Mouse (Mus musculus) adrenal gland, postnatal 14 days (tissue): ENCODE measurements around the gene Rasgef1b. TPM values are rescaled to one million over a fixed set of nuclear protein-coding genes. Genes with fewer than 3 reads are reported as not detected.

Experiments used
- DNase-seq: peaks from one replicate; pipeline ENCODE4 v3.0.0; 2021; ENCODE audit warnings: mixed read lengths
- total RNA-seq: library from RNA; stranded (reverse); gene quantifications from 2 replicates; pipeline ENCODE4 v1.2.3, GENCODE M21; 2021

The Rasgef1b gene
- total RNA-seq, 1 experiment from 2014 or later, result 14.3 TPM

DNA sequence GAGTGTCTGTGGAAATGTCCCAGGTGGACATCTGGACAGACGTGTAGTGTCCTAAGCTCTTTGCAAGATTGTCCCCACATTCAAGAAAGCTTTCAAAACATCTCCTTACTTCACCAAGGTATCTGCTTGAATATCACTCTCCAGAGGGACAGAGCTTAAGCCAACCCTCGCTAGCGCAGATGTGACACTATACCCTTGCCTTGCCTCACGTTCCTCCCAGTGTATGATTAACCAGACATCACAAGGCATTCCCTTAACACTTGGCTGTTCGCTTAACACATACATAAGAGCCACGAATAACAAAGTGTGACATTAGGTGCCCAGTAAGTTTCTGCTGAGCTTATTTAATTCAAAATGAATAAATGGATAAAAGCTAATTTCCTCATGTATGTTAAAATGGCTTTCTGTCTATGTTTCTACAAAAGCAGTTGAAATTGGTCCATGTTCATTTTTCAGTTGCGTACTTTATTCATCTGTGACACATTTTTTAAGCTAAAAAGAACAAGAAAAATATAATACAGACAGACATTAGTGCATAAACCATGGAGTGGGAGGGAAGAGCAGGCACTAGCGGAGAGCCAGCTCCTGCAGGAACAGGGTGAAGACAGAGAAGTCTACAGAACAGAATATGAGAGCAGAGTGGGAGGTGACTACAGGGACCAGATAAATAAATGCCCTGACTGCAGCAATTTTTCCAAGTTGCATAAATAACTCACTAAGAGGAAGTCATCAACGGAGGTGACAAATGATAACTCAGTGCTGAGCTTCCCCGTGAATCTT, 126.4 kb downstream of the Rasgef1b start:
- no peak for DNase-seq

DNA sequence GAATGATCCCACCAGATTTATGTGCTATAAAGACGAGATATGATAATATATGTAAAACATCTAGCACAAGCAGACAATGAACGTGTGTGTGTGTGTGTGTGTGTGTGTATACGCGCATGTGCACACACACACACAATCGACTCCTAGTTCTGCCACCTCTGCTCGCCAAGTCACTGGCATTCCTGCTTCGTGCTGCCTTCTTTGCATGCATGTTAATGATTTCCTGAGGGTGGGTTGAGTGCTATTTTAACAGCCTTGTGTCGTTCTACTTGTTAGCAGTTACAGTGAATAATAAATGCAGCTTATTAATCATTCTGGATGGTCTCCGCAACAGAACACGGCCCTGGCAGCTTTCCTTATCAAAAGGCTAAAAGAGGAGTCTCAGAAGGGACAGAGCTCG, 129.5 kb downstream of the Rasgef1b start:
- no peak for DNase-seq

DNA sequence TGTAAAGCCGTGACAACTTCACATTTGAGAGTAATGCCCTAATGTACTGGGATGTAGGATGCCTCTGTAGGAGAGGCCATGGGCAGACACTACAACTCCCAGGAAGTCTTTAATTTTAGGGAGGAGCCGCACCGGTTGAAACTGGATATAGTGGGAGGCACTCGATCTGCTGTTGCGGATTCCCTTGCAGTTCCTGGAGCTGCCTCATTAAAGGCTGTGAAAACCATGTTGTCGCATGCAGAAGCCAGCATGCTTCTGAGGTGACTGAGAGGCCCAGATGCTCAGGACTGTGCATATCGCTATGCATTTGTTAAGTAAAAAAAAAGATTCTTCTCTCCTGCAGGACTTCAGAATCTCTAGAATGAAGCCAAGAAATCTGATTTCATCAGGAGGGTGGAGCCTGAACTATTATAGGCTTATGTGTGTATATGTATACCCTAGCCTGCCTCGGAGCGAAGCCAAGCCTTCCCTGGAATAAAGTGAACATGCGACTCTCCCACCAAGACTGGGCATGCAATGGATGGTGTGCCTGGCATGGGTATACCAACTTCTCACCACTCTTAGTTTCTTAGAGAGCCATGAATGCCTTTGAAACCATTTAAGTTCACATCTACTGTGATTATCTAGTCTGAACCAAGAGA, 130.3 kb downstream of the Rasgef1b start:
- DNase-seq, result no peak

DNA sequence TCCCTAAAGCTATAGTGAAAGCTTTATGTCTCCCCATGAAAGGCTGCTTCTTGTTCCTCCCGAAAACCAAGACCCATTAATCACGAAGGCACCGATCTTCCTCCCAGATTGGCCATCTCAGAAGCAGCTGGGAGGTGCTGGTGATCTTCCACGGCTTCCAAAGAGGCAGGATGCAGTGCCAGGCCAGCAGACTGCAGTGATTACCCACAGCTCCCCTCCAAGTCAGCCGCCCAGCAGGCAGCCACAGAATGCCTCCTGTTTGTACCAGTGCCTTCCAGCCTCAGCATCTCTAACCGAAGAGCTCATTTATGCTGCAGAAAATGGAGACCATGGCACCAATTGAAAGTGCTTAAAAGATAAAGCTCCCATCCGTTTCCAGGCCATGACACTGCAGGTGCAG, 131.2 kb downstream of the Rasgef1b start:
- no peak for DNase-seq

DNA sequence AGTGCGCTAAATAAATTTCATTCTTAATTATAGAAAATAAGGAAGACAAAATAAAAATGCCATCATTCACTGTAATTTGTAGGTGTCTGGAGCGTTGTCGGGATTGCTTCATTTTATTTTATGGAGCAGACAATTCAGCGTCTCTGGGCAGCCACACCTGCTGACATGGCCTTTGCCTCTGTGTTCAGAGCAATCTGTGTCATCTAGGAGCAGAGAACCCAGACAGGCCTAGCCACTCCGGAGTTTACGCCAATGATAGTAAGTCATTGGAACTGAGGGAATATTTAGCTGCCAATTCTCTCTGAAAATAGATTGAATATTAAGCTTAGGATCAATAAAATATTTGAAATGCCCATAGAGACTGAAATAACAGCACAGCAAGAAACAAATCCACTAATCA, 137.5 kb downstream of the Rasgef1b start:
- no peak for DNase-seq

DNA sequence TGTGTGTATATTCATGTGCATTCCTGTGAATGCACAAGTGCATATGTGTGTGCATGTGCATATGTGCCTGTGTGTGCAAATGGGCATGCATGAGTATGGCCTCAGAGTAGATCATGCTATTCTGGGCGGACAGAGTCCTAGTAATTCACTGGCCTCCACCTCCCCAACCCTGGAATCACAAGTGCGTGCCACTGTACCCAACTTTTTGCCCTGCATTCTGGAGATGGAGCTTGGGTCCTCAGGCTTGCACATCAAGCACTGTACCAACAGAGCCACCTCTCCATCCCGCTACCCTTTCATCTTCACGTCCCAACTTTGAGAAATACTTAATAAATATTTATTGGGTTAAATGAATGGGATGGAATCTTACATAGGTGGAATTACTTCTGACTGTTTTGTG, 138.3 kb downstream of the Rasgef1b start:
- no peak for DNase-seq

DNA sequence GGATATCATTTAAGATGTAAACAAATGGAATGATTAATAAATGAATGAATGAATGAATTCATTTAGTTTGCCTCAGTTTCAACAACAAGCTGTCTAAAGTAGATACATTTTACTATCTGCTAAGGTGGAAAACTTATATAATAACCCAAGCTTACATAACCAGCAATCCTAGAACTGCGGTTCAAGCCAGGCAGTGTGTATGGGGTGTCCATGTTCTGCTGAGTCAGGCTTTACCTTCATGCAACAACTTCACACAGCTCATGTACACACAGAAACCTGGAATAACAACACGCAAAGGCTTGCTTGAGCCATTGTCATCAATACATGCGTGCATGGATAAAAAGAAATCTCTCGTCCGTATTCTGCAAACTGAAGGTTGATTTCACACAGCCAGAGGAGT, 140.9 kb downstream of the Rasgef1b start:
- no peak for DNase-seq

DNA sequence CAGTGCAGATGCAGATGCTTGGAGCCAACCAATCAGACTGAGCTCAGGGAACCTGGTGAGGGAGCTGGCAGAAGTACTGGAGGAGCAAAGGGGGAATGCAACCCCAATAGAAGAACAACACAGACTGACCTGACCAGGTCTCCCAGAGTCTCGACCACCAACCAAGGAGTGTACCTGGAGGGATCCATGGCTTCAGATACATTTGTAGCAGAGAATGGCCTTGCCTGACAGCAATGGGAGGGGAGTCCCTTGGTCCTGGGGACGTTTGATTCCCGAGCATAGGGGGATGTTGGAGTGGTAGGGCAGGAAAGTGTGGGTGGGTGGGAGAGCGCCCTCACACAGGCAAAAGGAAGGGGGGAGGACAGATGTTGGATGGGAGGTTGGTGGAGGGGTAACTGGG, 141.3 kb downstream of the Rasgef1b start:
- DNase-seq, result no peak

DNA sequence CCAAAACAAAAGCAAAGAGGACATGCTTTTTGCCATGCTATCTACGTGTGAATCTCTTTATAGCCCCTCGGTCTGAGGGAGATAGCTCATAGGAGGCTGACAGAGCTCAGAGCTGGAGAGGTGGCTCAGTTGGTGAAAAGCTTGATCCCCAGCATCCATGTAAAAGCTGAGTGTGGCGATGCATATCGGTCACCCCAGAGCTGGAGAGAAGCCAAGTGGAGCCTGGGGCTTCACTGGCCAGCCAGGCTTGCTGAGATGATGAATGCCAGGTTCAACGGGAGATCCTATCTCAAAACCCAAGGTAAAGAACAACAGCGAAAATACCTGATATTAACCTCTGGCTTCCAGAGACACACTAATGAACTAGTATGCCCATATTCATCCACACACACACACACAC, 142.6 kb downstream of the Rasgef1b start:
- DNase-seq, result no peak

DNA sequence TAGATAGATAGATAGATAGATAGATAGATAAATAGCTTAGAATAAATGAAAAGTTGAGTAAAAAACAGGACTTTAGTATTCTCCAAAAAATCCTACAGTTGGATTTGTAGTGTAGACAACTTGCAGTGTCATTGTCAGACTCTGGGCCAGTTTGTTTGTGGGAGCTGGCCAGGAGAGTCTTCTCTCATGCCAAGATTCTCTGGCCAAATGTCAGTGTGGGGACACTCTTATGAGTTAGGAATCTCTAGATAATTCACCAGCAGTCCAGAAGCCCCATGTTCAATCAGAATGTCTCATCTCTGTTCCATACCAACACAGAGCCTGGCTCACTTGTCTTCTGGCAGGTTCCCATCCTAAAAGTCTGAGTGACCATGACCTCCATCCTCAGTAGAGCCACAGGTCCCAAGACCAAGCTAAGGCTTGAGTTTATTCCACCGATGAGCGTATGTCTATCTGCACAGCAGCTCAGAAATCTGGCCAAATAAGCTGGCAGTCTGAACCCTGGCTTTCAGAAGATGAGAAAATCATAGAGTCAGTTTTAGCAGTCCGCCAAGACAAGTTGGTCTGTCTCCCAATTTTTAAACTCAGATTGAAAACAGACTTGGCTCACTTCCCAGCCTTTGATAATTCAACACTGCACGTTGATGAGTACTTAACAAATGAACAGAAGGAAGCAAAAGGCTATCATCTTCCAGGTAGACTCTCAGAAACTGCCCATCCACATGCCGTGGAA, 143.5 kb downstream of the Rasgef1b start:
- no peak for DNase-seq

DNA sequence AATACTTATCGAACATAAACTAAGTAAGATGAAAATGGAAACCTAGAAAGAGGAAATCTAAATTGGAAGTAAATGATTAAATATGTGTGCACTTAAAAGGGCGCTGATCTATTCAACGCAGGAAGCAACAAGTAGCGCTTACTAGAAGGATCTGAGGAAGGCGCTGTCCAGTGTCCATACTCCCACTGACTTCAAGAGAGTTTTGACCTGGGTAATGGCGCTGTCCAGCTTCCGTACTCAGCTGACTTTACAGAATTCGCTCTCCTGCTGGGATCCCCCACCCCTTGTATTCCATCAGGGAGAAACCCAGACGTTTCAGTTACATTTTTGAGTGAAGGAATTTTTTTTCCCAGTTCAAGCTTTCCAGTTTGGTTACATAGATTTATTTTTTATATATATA, 144.6 kb downstream of the Rasgef1b start:
- DNase-seq, result peak; percentile 47

DNA sequence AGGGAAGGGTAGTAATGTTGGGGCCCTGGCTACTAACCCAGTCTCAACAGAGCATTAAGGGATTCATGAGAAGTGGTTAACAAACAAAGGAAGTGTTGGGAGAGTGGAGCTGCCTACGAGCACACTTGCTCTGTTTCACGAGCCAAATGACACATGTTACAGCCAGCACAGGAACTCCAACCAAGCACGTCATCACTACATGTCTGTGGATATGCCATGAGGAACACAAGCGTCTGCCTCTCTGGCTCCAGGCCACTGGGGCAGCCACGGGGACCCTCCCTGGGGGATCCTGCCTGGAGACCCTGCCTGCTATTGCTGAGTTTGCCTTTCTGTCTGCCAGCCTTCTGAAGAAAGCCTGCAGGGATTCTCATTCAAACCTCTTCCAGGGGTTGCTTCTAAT, 146.8 kb downstream of the Rasgef1b start:
- no peak for DNase-seq

DNA sequence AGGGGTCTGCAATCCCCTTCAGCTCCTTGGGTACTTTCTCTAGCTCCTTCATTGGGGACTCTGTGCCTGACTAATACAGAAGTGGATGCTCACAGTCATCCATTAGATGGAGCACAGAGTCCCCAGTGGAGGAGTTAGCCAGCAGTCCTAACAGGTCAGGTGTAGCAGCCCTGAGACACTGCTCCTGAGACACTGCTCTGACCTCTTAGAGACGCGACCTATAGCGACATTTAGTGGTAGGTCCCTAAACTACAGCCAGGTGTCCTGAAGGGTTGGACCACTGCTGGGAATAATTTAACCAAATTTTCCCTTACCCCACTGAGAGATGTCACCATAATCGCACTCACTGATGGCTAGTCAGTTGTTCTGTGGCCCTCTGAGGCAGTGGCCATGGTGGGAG, 150.2 kb downstream of the Rasgef1b start:
- DNase-seq, result peak; percentile 75

DNA sequence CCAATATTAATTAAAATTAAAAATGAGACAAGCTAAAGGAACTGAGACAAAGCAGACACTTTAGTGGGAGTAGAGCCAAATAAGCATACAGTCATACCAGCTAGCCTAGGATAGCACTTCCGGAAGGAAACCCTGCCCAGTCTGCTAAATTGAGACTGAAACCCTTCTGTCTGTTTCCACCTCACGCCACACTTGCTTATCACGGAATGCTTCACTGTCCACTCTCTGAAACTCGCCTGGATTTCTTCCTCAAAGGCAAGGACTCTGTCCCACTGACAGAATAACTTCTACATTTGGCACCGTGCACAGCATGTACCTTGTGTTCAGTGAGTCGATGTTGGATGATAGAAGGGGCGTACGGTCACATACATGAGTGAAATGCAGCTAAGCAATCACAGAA, 153.0 kb downstream of the Rasgef1b start:
- DNase-seq, result no peak

DNA sequence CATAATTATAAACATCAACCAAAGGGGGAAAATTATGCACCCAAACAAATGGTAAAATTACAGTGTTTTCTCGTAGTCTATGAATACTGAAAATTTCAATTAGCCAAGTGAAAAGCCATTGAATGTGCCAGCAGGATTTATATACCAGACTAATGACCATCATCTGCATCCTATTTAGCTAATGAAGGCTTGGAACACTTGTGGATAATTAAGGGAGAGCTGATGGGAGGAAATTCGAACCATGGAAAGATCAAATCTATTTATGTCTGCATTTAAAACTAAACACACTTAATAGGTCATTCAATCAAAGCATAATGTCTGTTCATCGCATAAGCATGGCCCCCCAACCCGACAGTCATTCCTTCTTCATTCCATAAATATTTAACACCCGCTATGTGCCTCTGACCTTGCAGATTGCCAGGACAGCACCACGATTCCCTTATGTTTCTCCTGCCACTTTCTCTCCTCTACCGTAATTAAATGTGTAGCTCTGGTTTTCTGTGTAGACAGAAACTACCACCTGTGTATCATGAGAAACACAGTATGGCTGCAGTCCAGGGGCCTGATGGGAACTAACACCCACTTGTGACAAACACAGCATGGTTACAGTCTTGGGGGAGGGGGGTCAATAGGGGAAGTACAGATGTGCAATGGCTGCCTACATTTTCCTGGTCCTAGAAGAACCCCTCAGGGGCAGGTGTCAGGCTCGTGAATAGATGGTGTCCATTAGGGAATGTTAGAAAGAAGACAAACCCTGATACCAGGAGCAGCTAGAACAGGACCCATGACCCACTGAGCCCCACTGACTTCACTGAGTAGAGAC, 164.2 kb downstream of the Rasgef1b start:
- no peak for DNase-seq

DNA sequence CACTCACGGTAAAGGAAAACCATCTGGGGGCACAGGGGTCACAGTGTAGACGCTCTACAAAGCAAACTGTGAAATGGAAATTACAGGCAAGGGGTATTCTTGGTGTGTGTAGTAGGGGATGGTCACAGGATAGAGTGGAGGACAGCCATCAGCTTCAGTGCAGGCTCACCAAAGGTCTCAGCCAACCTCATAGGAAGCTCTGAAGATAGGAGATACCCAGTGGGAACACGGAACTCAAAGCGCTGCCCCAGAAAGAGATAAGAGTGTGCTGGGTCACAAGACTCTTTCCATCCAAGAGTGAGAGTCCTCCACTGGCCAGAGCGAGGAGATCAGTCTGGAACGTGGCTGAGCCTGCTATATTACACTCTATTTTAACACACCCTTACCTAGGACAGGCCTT, 166.8 kb downstream of the Rasgef1b start:
- DNase-seq, result no peak

DNA sequence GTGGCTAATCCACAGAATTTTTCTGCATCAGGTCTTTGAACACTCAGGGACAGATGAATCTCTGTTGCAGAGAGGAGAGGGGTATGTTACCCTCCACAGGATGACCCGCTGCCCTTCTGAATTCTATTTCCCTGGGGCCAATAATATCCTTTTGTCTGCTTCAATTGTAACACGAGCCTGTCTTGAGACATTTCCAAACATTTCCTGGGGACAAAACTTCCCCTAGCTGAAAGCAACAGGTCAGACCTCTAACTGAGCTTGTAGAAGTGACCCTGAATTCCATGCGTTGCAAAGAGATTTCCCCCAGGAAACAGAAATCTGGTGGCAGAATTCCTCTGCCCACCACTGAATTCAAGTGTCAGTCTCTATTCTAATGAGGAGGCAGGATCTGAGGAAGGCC, 169.1 kb downstream of the Rasgef1b start:
- no peak for DNase-seq

DNA sequence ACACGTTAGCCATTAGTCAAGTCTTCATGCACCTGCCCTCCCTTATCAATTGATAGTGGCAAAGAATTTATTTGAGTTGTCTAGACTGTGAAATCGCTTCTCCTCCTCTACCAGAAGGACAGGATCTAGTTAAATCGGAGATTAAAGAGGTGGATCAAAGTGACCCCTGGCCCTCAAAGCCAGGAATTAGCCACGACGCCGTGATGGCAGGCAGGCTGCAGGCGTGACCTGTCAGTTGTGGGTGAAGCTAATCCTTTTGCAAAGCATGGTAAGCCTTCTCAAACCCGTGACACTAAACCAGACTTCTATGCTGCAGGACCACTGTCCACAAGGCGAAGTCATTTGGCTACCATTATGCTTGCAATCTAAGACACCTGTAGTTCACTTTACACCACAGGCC, 170.6 kb downstream of the Rasgef1b start:
- DNase-seq, result no peak

DNA sequence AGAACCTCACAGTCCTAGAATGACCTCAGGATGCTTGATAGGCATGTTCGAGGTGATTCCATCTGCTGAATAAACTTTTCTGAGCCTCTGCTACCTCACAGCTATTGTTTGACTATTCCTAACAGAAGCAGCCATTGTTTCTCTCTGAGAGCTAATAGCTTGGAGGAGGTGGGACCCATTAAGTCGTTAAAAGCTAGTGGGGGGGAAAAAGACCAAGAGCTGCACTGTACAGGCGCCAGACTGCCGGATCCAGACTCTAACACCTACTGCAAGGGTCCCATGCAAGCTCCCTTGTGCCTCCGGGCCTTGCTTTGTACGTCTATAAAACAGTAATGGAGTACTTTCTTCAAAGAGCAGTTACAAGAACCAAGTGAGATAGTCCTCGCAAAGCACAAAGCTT, 176.2 kb downstream of the Rasgef1b start:
- no peak for DNase-seq

DNA sequence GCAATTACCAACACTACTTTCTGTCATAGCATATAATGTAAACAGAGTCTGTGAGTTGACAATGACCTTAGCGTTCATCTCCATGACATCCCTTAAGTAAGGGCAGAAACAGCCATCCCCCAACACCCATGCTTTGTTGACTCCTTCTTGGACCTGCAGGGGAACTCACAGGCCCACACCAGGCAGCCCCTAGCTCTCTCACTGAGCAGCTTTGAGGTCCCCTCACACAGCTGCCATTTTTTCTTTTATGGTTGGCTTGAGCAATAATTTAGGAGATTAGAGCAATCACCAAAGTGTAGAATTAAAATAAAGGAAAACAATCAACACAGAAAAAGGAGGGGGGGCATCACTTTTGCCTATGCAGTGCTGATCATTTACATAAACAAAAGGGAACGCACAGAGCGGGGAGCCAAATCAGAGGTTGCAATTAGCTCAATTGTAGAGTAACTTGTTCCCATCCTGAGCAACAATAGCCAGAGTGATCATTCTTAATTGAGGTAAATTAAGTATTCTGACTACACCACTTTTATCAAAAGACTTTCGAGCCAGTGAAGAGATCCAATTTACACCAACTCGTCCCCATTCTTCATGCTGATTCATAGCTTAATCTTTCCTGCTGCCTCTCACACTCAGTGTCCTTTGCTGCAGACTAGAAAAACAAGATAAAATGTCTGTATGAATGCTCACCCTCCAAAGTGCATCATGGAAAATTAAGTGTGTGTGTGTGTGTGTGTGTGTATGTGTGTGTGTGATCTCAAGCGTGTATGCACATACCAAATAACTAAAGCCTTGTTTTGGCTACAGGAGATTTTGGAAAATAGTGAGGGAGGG, 184.0 kb downstream of the Rasgef1b start:
- no peak for DNase-seq

DNA sequence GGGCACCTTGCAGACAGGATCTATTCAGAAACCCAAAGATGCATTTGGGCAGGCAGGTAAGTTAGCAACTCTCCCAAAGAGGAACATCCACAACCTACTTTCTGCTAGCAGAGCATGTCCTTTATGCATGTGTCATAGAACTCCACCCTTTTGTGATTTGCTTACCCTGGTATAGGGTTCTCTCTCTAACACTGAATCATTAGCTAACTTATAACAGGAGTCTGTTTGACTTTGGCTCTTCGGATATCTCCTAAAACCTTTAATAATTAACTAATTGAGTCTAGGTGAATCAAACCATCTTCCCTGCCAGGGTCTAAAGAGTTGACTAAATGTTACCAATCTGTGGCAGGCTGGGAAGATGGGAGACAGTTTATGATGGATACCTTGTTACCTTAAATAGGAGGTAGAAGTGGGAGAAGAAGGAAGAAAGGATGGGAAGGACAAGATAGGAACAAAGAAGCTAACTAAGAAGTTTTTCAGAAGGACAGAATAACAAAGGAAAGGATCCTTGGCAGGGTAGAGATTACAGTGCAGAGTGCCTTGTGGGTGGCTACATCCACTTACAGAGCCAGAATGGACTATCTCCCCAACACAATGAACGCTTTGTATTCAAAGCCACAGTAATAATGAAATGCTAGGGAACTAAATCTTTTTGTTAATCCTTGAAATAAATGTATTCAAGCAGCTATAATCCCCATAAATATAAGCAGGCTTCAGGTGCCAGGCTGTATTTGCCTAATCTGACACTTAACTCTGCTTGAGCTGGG, 186.7 kb downstream of the Rasgef1b start:
- no peak for DNase-seq
